Mouse (Mus musculus): ENCODE measurements at regions not wholly inside any gene's neighbourhood (a gene's known extent, or its start where the extent isn't known, plus 50 kb on each side); places are given as distances from the start of the nearest gene placed in this dataset.

- DNase-seq (ENCODE audit: low spot score) = no peak
These were observed 56.9 kb downstream of the Klf4 start for GRCm38 (mm10) chr4:55475409-55475808.

- no peak for DNase-seq (ENCODE audit: low spot score)
These were observed 58.0 kb downstream of the Klf4 start for GRCm38 (mm10) chr4:55474044-55474788.

GRCm38 (mm10) chr4:55472649-55473048 is 59.6 kb downstream of the Klf4 start:
- no peak for DNase-seq (ENCODE audit: low spot score)

GRCm38 (mm10) chr4:55470779-55471663 is 61.2 kb downstream of the Klf4 start:
- no peak for DNase-seq (ENCODE audit: low spot score)

GRCm38 (mm10) chr4:55464192-55464591 is 68.1 kb downstream of the Klf4 start:
- DNase-seq (ENCODE audit: low spot score) = no peak

GRCm38 (mm10) chr4:55461927-55462326 is 70.3 kb downstream of the Klf4 start:
- DNase-seq (ENCODE audit: low spot score) = no peak

GRCm38 (mm10) chr4:55453902-55454301 is 78.4 kb downstream of the Klf4 start:
- DNase-seq (ENCODE audit: low spot score) = no peak

GRCm38 (mm10) chr4:55452546-55452945 is 79.7 kb downstream of the Klf4 start:
- no peak for DNase-seq (ENCODE audit: low spot score)

GRCm38 (mm10) chr4:55451711-55452110 is 80.6 kb downstream of the Klf4 start:
- no peak for DNase-seq (ENCODE audit: low spot score)

GRCm38 (mm10) chr4:55451026-55451425 is 81.2 kb downstream of the Klf4 start:
- peak; percentile 9 for DNase-seq (ENCODE audit: low spot score)

- DNase-seq (ENCODE audit: low spot score) = peak; percentile 34
These were observed 88.8 kb downstream of the Klf4 start for GRCm38 (mm10) chr4:55443489-55443888.

GRCm38 (mm10) chr4:55442098-55442497 is 90.2 kb downstream of the Klf4 start:
- DNase-seq (ENCODE audit: low spot score) = no peak

Data from thymus, postnatal 0 days (tissue).